Mouse (Mus musculus): Measurements from ENCODE around the gene Atg14. TPM values are rescaled to one million over a fixed set of nuclear protein-coding genes. Genes with fewer than 3 reads are reported as not detected.

The Atg14 gene
- polyA plus RNA-seq, 1 experiment, result 8.7 TPM

DNA sequence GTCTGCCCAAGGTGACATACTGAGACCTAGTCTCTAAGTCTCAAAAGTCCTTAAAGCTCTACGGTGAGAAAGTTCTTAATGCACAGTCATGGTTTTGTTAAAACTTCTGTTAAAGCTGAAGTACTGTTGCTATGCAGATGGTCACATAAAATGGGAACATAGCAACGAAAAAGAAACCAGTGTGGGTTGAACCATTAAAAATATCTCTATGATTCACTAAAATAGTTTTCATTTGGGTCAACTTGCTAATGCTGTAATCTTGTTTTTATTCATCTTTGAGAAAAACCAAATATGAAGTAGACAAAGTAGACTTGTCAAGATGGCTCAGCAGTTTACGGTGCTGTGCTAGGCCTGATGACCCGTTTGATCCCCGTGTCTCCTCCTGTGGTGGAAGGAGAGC is 63.8 kb downstream of the Atg14 start:
- no peak for DNase-seq (ENCODE audit: low read depth)

- DNase-seq (ENCODE audit: low read depth), result no peak
These were observed 66.4 kb downstream of the Atg14 start for GRCm38 (mm10) chr14:47504036-47504435.

- no peak for DNase-seq (ENCODE audit: low read depth)
These were observed 71.8 kb downstream of the Atg14 start for GRCm38 (mm10) chr14:47498632-47499031.

GRCm38 (mm10) chr14:47497166-47497565 is 73.3 kb downstream of the Atg14 start:
- no peak for DNase-seq (ENCODE audit: low read depth)

DNA sequence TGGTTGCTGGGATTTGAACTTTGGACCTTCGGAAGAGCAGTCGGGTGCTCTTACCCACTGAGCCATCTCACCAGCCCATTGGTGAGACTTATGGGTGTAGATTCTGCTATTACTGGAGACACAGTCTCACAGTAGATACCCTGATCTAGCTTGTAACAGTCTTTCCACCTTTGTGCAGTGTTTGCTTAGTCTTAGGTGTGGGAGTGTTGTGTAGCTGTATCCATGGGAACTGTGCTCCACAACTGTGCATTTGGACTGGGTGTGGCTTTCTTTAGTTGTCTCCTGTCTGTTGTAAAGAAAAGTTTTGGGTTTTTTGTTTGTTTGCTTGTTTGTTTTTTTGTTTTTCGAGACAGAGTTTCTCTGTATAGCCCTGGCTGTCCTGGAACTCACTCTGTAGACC is 74.5 kb downstream of the Atg14 start:
- DNase-seq (ENCODE audit: low read depth), result no peak

- DNase-seq (ENCODE audit: low read depth), result no peak
These were observed 76.7 kb downstream of the Atg14 start for GRCm38 (mm10) chr14:47493592-47494361.

Other genes starting within 250 kb of the Atg14 start
- 99.8 and 197 TPM in 2 replicates for gene Lgals3, start 202.9 kb downstream of the Atg14 start, polyA plus RNA-seq (2012; rRNA removed)
- gene Dlgap5, start 152.2 kb downstream of the Atg14 start, polyA plus RNA-seq (2012; rRNA removed), result 0.74 and 1.2 TPM in 2 replicates
- gene Fbxo34, start 120.2 kb downstream of the Atg14 start, polyA plus RNA-seq (2012; rRNA removed), result 8.8 and 12.1 TPM in 2 replicates
- 8.2 and 9.1 TPM in 2 replicates for gene Ktn1, start 77.8 kb upstream of the Atg14 start, polyA plus RNA-seq (2012; rRNA removed)

Measured in gonadal fat pad, adult 2 months (tissue).